Mouse (Mus musculus): ENCODE data around the gene Pabpn1. TPM values are rescaled to one million over a fixed set of nuclear protein-coding genes. Genes with fewer than 3 reads are reported as not detected.

The Pabpn1 gene
- polyA plus RNA-seq, 1 experiment from 2014 or later, result 74.0 TPM

Other genes with a start within 250 kb of the Pabpn1 start
- 48.1 and 49.2 TPM in 2 replicates for gene 1700123O20Rik, start 206.3 kb upstream of the Pabpn1 start, polyA plus RNA-seq (2015; fragmentation: Nextera tagmentation; extraction: Ambion mirVana)
- 81.2 and 85.3 TPM in 2 replicates for gene Acin1, start 205.6 kb upstream of the Pabpn1 start, polyA plus RNA-seq (2015; fragmentation: Nextera tagmentation; extraction: Ambion mirVana)
- gene Gm29776, start 193.7 kb upstream of the Pabpn1 start, polyA plus RNA-seq (2015; fragmentation: Nextera tagmentation; extraction: Ambion mirVana), result 0.16 and 0.18 TPM in 2 replicates
- gene Cebpe, start 180.3 kb upstream of the Pabpn1 start, polyA plus RNA-seq (2015; fragmentation: Nextera tagmentation; extraction: Ambion mirVana), result 0.11 TPM in 1 of 2 replicates, not detected in the other
- 3.4 and 4.0 TPM in 2 replicates for gene Slc7a8, start 110.6 kb upstream of the Pabpn1 start, polyA plus RNA-seq (2015; fragmentation: Nextera tagmentation; extraction: Ambion mirVana)
- gene Rnf212b, start 78.4 kb upstream of the Pabpn1 start, polyA plus RNA-seq (2015; fragmentation: Nextera tagmentation; extraction: Ambion mirVana), result not detected in 2 replicates
- gene Homez, start 21.5 kb upstream of the Pabpn1 start, polyA plus RNA-seq (2015; fragmentation: Nextera tagmentation; extraction: Ambion mirVana), result 5.3 and 8.0 TPM in 2 replicates
- gene Ppp1r3e, start 14.9 kb upstream of the Pabpn1 start, polyA plus RNA-seq (2015; fragmentation: Nextera tagmentation; extraction: Ambion mirVana), result 1.1 and 1.7 TPM in 2 replicates
- gene Bcl2l2, start 9.1 kb upstream of the Pabpn1 start, polyA plus RNA-seq (2015; fragmentation: Nextera tagmentation; extraction: Ambion mirVana), result 2.5 and 2.6 TPM in 2 replicates
- not detected in 2 replicates for gene Gm20521, start 9.1 kb upstream of the Pabpn1 start, polyA plus RNA-seq (2015; fragmentation: Nextera tagmentation; extraction: Ambion mirVana)
- gene Slc22a17, start 20.6 kb downstream of the Pabpn1 start, polyA plus RNA-seq (2015; fragmentation: Nextera tagmentation; extraction: Ambion mirVana), result 33.9 and 37.4 TPM in 2 replicates
- gene Efs, start 33.6 kb downstream of the Pabpn1 start, polyA plus RNA-seq (2015; fragmentation: Nextera tagmentation; extraction: Ambion mirVana), result 13.3 and 13.9 TPM in 2 replicates
- gene Il25, start 40.2 kb downstream of the Pabpn1 start, polyA plus RNA-seq (2015; fragmentation: Nextera tagmentation; extraction: Ambion mirVana), result not detected in 2 replicates
- gene Cmtm5, start 43.8 kb downstream of the Pabpn1 start, polyA plus RNA-seq (2015; fragmentation: Nextera tagmentation; extraction: Ambion mirVana), result 0.49 and 0.98 TPM in 2 replicates
- gene Myh6, start 74.4 kb downstream of the Pabpn1 start, polyA plus RNA-seq (2015; fragmentation: Nextera tagmentation; extraction: Ambion mirVana), result 1,796 and 1,858 TPM in 2 replicates
- gene Gm17428, start 84.4 kb downstream of the Pabpn1 start, polyA plus RNA-seq (2015; fragmentation: Nextera tagmentation; extraction: Ambion mirVana), result not detected in 2 replicates
- 3,662 and 3,747 TPM in 2 replicates for gene Myh7, start 102.1 kb downstream of the Pabpn1 start, polyA plus RNA-seq (2015; fragmentation: Nextera tagmentation; extraction: Ambion mirVana)
- gene Ngdn, start 123.0 kb downstream of the Pabpn1 start, polyA plus RNA-seq (2015; fragmentation: Nextera tagmentation; extraction: Ambion mirVana), result 56.8 and 58.2 TPM in 2 replicates
- gene Zfhx2, start 199.8 kb downstream of the Pabpn1 start, polyA plus RNA-seq (2015; fragmentation: Nextera tagmentation; extraction: Ambion mirVana), result 3.0 and 3.2 TPM in 2 replicates
- gene Thtpa, start 202.3 kb downstream of the Pabpn1 start, polyA plus RNA-seq (2015; fragmentation: Nextera tagmentation; extraction: Ambion mirVana), result 13.8 and 15.9 TPM in 2 replicates
- 7.4 and 7.9 TPM in 2 replicates for gene Ap1g2, start 214.1 kb downstream of the Pabpn1 start, polyA plus RNA-seq (2015; fragmentation: Nextera tagmentation; extraction: Ambion mirVana)
- 0.31 and 0.32 TPM in 2 replicates for gene Jph4, start 224.4 kb downstream of the Pabpn1 start, polyA plus RNA-seq (2015; fragmentation: Nextera tagmentation; extraction: Ambion mirVana)

Data from heart, embryonic 13.5 days (tissue).